Mouse (Mus musculus): ENCODE data around the gene Foxp2. TPM values are rescaled to one million over a fixed set of nuclear protein-coding genes. Genes with fewer than 3 reads are reported as not detected.

Gene Foxp2
- polyA plus RNA-seq (2014; fragmentation: Illumina TruSeq; extraction: RNeasy Lipid Tissue Mini Kit (QIAGEN cat#74804); ENCODE audit: low read depth, low replicate concordance), result 0.53 TPM

GRCm38 (mm10) chr6:14901183-14901970 is at the start of gene Foxp2:
Foxp2 (plus strand) TSS chr6:14901349.

Other genes with a start within 250 kb of the Foxp2 start
- not detected for gene Ppp1r3a, start 146.1 kb upstream of the Foxp2 start, polyA plus RNA-seq (2014; fragmentation: Illumina TruSeq; extraction: RNeasy Lipid Tissue Mini Kit (QIAGEN cat#74804); ENCODE audit: low read depth, low replicate concordance)